Mouse (Mus musculus) limb, embryonic 11.5 days (tissue): Measurements from ENCODE around the gene Gstt4. TPM values are rescaled to one million over a fixed set of nuclear protein-coding genes. Genes with fewer than 3 reads are reported as not detected.

Source experiments
- ATAC-seq: fragments of 200-750 bp; cut with Nextera tagmentation; 2 replicates; pipeline ENCODE4 v1.8.0; 2017; ENCODE audit warnings: low read depth; ENCODE audit not compliant: insufficient number of reproducible peaks, low FRiP score, low TSS enrichment
- DNase-seq: peaks from one replicate; pipeline ENCODE4 v3.0.0-alpha.2; 2015; ENCODE audit warnings: low spot score
- H3K27ac ChIP-seq: fragments of 300-500 bp; sonication (generic); replicated peaks from 2 replicates; pipeline ENCODE4 v1.5.1; 2014; ENCODE audit warnings: low read depth, mild to moderate bottlenecking, low read length
- H3K27me3 ChIP-seq: fragments of 300-500 bp; sonication (generic); 2 replicates; pipeline ENCODE4 v1.6.1; 2014; ENCODE audit warnings: mild to moderate bottlenecking, low read length, mixed read lengths; ENCODE audit not compliant: control insufficient read depth, insufficient read depth
- H3K36me3 ChIP-seq: fragments of 300-500 bp; sonication (generic); 2 replicates; pipeline ENCODE4 v1.6.1; 2014; ENCODE audit warnings: mild to moderate bottlenecking, low read length, moderate library complexity, mixed read lengths; ENCODE audit not compliant: control insufficient read depth, insufficient read depth
- H3K4me1 ChIP-seq: fragments of 300-500 bp; sonication (generic); 2 replicates; pipeline ENCODE4 v1.6.1; 2014; ENCODE audit warnings: low read length, mixed read lengths; ENCODE audit not compliant: control insufficient read depth, insufficient read depth
- H3K4me2 ChIP-seq: fragments of 300-500 bp; sonication (generic); 2 replicates; pipeline ENCODE4 v1.6.1; 2014; ENCODE audit warnings: low read depth, mild to moderate bottlenecking, moderate library complexity; ENCODE audit not compliant: severe bottlenecking
- H3K4me3 ChIP-seq: fragments of 300-500 bp; sonication (generic); 2 replicates; pipeline ENCODE4 v1.5.1; 2014; ENCODE audit warnings: low read depth, low read length
- H3K9ac ChIP-seq: fragments of 300-500 bp; sonication (generic); 2 replicates; pipeline ENCODE4 v1.6.1; 2014; ENCODE audit warnings: mild to moderate bottlenecking, low read length
- H3K9me3 ChIP-seq: fragments of 300-500 bp; sonication (generic); 2 replicates; pipeline ENCODE4 v1.6.1; 2016; ENCODE audit warnings: low read length; ENCODE audit not compliant: control insufficient read depth
- WGBS: fragments of 180-500 bp; shearing (Covaris S2); extraction: QIAGEN DNeasy Blood & Tissue Kit; methylation state at CpG from one replicate; pipeline ENCODE4 v1.1.7; 2014; 5-methylcytosine and 5-hydroxymethylcytosine counted together
- polyA plus RNA-seq: library from polyadenylated mRNA; unstranded; fragments of >200 nt; fragmentation: Nextera tagmentation; extraction: Ambion mirVana; gene quantifications from 2 replicates; pipeline ENCODE4 v1.2.1, GENCODE M21; 2014

Gstt4 gene
- polyA plus RNA-seq, 1 experiment from 2014 or later: not detected

- Histone ChIP-seq H3K27me3 (no peaks in the 10 kb centered on the region), H3K4me1 (no peaks in the 10 kb centered on the region), H3K4me3 (no peak overlapping the region), H3K36me3 (no peaks in the 10 kb centered on the region), H3K27ac (no peak overlapping the region), H3K4me2 (no peak overlapping the region), H3K9ac (no peak overlapping the region), H3K9me3 (no peaks in the 10 kb centered on the region)
- 84% methylated on average over 1 of the region's 1 CpGs for WGBS
- DNase-seq (no peak), ATAC-seq (no peak)
Measured at GRCm38 (mm10) chr10:75823782-75824181, 1.4 kb upstream of the Gstt4 start.

- no peak overlapping the region for H3K27ac ChIP-seq
- H3K36me3 ChIP-seq: no peaks in the 10 kb centered on the region
- H3K4me3 ChIP-seq: no peak overlapping the region
- H3K9me3 ChIP-seq: no peaks in the 10 kb centered on the region
- no peaks in the 10 kb centered on the region for H3K4me1 ChIP-seq
- DNase-seq (no peak), ATAC-seq (no peak)
- WGBS: 94% methylated on average over 5 of the region's 5 CpGs
- H3K9ac ChIP-seq: no peak overlapping the region
- no peaks in the 10 kb centered on the region for H3K27me3 ChIP-seq
- no peak overlapping the region for H3K4me2 ChIP-seq
Measured at GRCm38 (mm10) chr10:75819882-75820281, 2.5 kb downstream of the Gstt4 start.

GRCm38 (mm10) chr10:75818641-75819040, 3.7 kb downstream of the Gstt4 start:
- 63% methylated on average over 10 of the region's 10 CpGs for WGBS
- no peak for DNase-seq
- Histone ChIP-seq H3K9ac (no peak overlapping the region), H3K27ac (no peak overlapping the region), H3K27me3 (no peaks in the 10 kb centered on the region), H3K36me3 (no peaks in the 10 kb centered on the region), H3K4me1 (no peaks in the 10 kb centered on the region), H3K4me2 (no peak overlapping the region), H3K4me3 (no peak overlapping the region), H3K9me3 (no peaks in the 10 kb centered on the region)
- no peak for ATAC-seq

DNA sequence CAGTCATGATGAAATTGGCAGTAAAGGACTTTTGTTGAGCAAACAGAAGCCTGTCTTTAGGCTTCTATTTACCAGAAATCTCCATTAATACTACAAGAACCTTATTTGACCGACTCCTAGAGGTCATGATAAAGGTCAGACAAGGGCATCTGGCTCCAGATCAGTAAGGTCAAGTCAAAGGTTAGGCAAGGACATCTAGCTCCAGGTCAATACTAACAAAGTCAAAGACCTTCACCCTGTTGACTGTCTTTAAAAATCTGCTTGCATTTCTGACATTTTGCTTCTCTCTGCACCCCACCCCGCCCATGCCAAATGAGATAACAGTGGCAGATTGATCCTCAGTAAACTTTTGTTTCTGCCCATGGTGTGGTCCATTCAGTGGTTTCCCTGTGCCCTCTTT, 18.1 kb downstream of the Gstt4 start:
- no peaks in the 10 kb centered on the region for H3K9me3 ChIP-seq
- H3K36me3 ChIP-seq: no peaks in the 10 kb centered on the region
- no peak overlapping the region for H3K9ac ChIP-seq
- DNase-seq (no peak), ATAC-seq (no peak)
- no peak overlapping the region for H3K4me3 ChIP-seq
- no peak overlapping the region for H3K27ac ChIP-seq
- WGBS: 78% methylated on average over 2 of the region's 2 CpGs
- H3K4me1 ChIP-seq: no peaks in the 10 kb centered on the region
- H3K27me3 ChIP-seq: no peaks in the 10 kb centered on the region
- no peak overlapping the region for H3K4me2 ChIP-seq

DNA sequence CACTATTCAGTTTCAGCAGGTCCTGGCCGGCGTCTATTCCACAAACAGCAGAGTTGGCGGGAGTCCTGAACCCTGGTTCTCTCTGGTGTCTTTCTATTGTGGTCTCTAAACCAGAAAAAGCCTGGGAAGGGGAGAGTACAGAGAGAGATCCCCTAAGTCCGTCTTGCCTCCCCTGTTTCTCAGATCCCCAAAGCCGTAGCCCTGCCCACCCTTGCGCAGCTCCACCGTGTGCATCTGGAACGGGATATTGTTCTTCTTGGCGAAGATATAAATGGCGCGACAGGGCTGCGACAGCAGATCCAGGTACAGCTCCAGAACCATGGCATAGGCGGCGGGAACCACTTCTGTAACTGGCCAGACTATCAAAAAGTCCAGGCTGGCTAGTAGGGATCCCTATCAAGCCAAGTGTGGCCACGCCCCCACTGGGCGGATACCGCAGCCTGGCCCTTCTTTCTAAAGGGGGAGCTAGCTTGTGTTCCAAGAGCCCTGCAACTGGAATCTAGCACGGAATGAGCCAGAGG, 24.1 kb downstream of the Gstt4 start, which contains the start of gene Gstt1:
Gstt1 (minus strand) TSS at position 409 of the 521 bp plus-strand sequence.
- ATAC-seq (peak; percentile 41; the same call in 1 of the 2 replicates), DNase-seq (peak; percentile 52)
- WGBS: 2% methylated on average over 18 of the region's 18 CpGs
- H3K4me2 ChIP-seq: peak within 1 kb of the TSS; percentile 69
- H3K9ac ChIP-seq: peak within 1 kb of the TSS; percentile 35; the same call in 1 of the 2 replicates
- no peaks in the 10 kb centered on the region for H3K36me3 ChIP-seq
- H3K9me3 ChIP-seq: no peaks in the 10 kb centered on the region
- H3K4me3 ChIP-seq: peak within 1 kb of the TSS; percentile 38
- H3K27ac ChIP-seq: no peak within 1 kb of the TSS
- peaks cover 3% of the 10 kb centered on the region; the same call in 1 of the 2 replicates for H3K27me3 ChIP-seq
- peaks cover 3% of the 10 kb centered on the region; the same call in 1 of the 2 replicates for H3K4me1 ChIP-seq

DNA sequence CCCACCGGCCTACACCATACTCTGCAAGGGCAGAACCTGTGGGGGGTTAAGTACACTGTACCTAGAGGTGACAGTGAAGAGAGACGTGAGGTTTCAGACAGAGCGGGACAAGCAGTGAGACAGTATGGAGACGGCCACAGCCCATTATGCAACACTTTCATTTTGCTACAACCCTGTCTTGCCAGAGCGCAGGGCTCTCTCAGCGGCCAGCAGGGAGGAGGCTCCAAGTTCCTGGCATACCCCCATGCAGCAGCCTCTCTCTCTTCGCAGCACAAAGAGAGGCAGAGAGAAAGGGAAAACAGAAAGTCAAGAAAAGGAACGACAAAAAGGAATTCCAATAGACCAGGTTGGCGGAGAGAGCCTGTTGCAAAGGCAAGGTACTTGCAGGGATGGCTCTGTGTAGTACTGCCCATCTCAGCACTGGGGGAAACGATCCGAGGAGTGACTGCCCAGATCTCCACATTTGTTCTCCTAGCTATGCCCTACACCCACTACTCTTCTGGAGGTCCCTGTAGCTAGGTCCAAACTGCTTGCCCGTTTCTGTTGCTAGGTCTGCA, 24.6 kb downstream of the Gstt4 start:
- DNase-seq: peak; percentile 37

GRCm38 (mm10) chr10:75796731-75797516, 25.4 kb downstream of the Gstt4 start:
- Histone ChIP-seq H3K4me2 (peak overlapping the region; percentile 69), H3K36me3 (no peaks in the 10 kb centered on the region), H3K9ac (no peak overlapping the region), H3K4me1 (peaks cover 3% of the 10 kb centered on the region; the same call in 1 of the 2 replicates), H3K9me3 (no peaks in the 10 kb centered on the region), H3K27me3 (peaks cover 3% of the 10 kb centered on the region; the same call in 1 of the 2 replicates), H3K27ac (no peak overlapping the region), H3K4me3 (peak overlapping the region; percentile 38)
- no peak for ATAC-seq
- DNase-seq: no peak
- WGBS: 40% methylated on average over 11 of the region's 11 CpGs

More for the DNA sequence above, 24.6 kb downstream of the Gstt4 start:
- Histone ChIP-seq H3K9me3 (no peaks in the 10 kb centered on the region), H3K4me2 (peak overlapping the region; percentile 69), H3K4me3 (peak overlapping the region; percentile 38), H3K9ac (peak overlapping the region; percentile 35; the same call in 1 of the 2 replicates), H3K4me1 (peaks cover 3% of the 10 kb centered on the region; the same call in 1 of the 2 replicates), H3K27ac (no peak overlapping the region), H3K27me3 (peaks cover 3% of the 10 kb centered on the region; the same call in 1 of the 2 replicates), H3K36me3 (no peaks in the 10 kb centered on the region)
- WGBS: under 1% methylated on average over 12 of the region's 12 CpGs
- 0 out of 2 replicates have a peak, but pooled peaks have one; percentile 32 for ATAC-seq

DNA sequence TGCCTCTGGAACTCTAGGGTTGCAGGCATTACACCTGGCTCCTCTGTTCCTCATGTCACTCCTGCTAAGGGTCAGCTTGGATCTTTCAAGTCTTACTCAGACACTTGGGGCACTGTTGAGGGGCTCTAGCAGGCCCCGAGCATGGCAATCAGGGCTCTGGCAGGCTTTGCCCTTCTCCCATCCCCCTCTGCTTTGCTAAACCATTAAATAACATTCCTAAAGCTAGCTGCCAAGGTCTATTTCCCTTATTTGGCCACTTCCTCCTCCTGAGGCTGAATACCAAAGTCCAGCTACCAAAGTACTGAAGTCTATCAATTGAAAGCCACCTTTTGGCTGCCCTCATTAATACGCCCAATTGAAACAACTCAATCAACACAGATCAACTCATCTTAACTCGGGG, 27.5 kb downstream of the Gstt4 start:
- no peaks in the 10 kb centered on the region for H3K36me3 ChIP-seq
- no peak overlapping the region for H3K27ac ChIP-seq
- WGBS: 41% methylated on average over 3 of the region's 3 CpGs
- H3K4me3 ChIP-seq: no peak overlapping the region
- H3K9me3 ChIP-seq: no peaks in the 10 kb centered on the region
- peaks cover 3% of the 10 kb centered on the region; the same call in 1 of the 2 replicates for H3K4me1 ChIP-seq
- no peak overlapping the region for H3K4me2 ChIP-seq
- ATAC-seq (no peak), DNase-seq (peak; percentile 34)
- peaks cover 3% of the 10 kb centered on the region; the same call in 1 of the 2 replicates for H3K27me3 ChIP-seq
- H3K9ac ChIP-seq: no peak overlapping the region
